Mouse (Mus musculus): ENCODE results near the gene Rnf114.

DNA sequence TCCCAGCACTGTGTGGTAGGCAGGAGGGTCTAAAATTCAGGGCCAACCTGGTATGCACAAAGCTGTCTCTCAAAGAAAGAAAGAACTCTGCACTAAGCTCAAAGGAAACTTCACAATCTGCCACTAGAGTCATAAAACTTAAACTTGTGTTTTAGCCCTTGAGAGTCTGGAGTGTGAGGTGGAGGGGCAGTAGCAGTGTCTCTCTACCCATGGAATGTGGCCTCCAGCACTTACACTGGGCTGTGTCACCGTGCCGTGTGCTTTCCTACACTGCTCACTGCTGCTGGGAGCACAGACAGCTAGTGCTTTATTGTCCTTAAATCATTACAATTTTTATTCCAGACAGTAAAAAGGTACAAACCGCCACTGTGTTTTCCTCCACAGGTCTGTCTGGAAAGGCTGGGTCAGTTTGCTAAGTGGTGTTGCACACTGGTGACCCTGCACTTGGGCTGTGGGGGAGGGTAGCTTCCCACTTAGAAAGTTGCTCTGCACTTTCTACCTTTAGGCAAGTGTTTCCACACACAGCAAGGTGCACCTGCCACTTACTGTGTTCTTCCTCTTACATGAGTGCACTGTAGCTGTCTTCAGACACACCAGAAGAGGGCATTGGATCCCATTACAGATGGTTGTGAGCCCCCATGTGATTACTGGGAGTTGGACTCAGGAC lies 15.4 kb downstream of the Rnf114 start:
- TF ChIP-seq CTCF (IDR thresholded peaks at IDR 0.05; ENCODE audit: borderline replicate concordance, control insufficient read depth, extremely low read depth, insufficient read depth, low read length, poor library complexity) = no peak
- TF ChIP-seq POLR2A (IDR thresholded peaks at IDR 0.05; ENCODE audit: control insufficient read depth, extremely low read depth, insufficient read depth, low read length, poor library complexity) = no peak

All from thymus, adult 2 months (tissue).